Mouse (Mus musculus) midbrain, embryonic 13.5 days (tissue): ENCODE results near the gene Lrrc73. TPM values are rescaled to one million over a fixed set of nuclear protein-coding genes. Genes with fewer than 3 reads are reported as not detected.

Experiments
- ATAC-seq: fragments of 200-750 bp; cut with Nextera tagmentation; 2 replicates; pipeline ENCODE4 v1.8.0; 2017; ENCODE audit warnings: mild to moderate bottlenecking, moderate TSS enrichment, moderate library complexity
- H3K27ac ChIP-seq: fragments of 300-500 bp; sonication (generic); 2 replicates; pipeline ENCODE4 v1.5.1; 2015; ENCODE audit warnings: inconsistent platforms, mild to moderate bottlenecking, moderate library complexity
- H3K27me3 ChIP-seq: fragments of 300-500 bp; sonication (generic); 2 replicates; pipeline ENCODE4 v1.6.1; 2015; ENCODE audit warnings: mild to moderate bottlenecking, inconsistent platforms
- H3K36me3 ChIP-seq: fragments of 300-500 bp; sonication (generic); 2 replicates; pipeline ENCODE4 v1.6.1; 2015; ENCODE audit warnings: mild to moderate bottlenecking, inconsistent platforms
- H3K4me1 ChIP-seq: fragments of 300-500 bp; sonication (generic); replicated peaks from 2 replicates; pipeline ENCODE4 v1.6.1; 2015; ENCODE audit warnings: inconsistent platforms
- H3K4me2 ChIP-seq: fragments of 300-500 bp; sonication (generic); replicated peaks from 2 replicates; pipeline ENCODE4 v1.6.1; 2015; ENCODE audit warnings: moderate library complexity, mild to moderate bottlenecking, inconsistent platforms
- H3K4me3 ChIP-seq: fragments of 300-500 bp; sonication (generic); replicated peaks from 2 replicates; pipeline ENCODE4 v1.5.1; 2015; ENCODE audit warnings: mild to moderate bottlenecking, inconsistent platforms
- H3K9ac ChIP-seq: fragments of 300-500 bp; sonication (generic); replicated peaks from 2 replicates; pipeline ENCODE4 v1.6.1; 2015; ENCODE audit warnings: mild to moderate bottlenecking, inconsistent platforms
- H3K9me3 ChIP-seq: fragments of 300-500 bp; sonication (generic); 2 replicates; pipeline ENCODE4 v1.6.1; 2016; ENCODE audit warnings: mild to moderate bottlenecking, inconsistent platforms
- WGBS: fragments of 180-500 bp; shearing (Covaris S2); methylation state at CpG from one replicate; pipeline ENCODE4 v1.1.7; 2015; 5-methylcytosine and 5-hydroxymethylcytosine counted together
- microRNA counts: library from miRNA; unstranded; fragments of <30 nt; microRNA quantifications from one replicate; lab custom pipeline; 2016
- microRNA-seq: library from miRNA; unstranded; fragments of <30 nt; microRNA quantifications from one replicate; pipeline ENCODE4, GENCODE M21; 2016
- polyA plus RNA-seq: library from polyadenylated mRNA; unstranded; fragments of >200 nt; fragmentation: Nextera tagmentation; extraction: Ambion mirVana; gene quantifications from 2 replicates; pipeline ENCODE4 v1.2.1, GENCODE M21; 2015

Gene Lrrc73
- polyA plus RNA-seq, 1 experiment from 2014 or later: 7.5 TPM

- peak; percentile 86 for ATAC-seq
- WGBS: under 1% methylated on average over 47 of the region's 48 CpGs
- Histone ChIP-seq H3K9ac (peak overlapping the region; percentile 80), H3K4me1 (peaks cover 19% of the 10 kb centered on the region), H3K36me3 (peaks cover 15% of the 10 kb centered on the region), H3K27ac (peak overlapping the region; percentile 68), H3K27me3 (peaks cover 64% of the 10 kb centered on the region), H3K4me2 (peak overlapping the region; percentile 99), H3K4me3 (peak overlapping the region; percentile 75), H3K9me3 (no peaks in the 10 kb centered on the region)
Measured at GRCm38 (mm10) chr17:46298220-46298913, 45.0 kb downstream of the Lrrc73 start.

- H3K27me3 ChIP-seq: peaks cover 35% of the 10 kb centered on the region
- no peak for ATAC-seq
Measured at GRCm38 (mm10) chr17:46301892-46302291, 48.6 kb downstream of the Lrrc73 start.

GRCm38 (mm10) chr17:46304184-46304583 lies 50.9 kb downstream of the Lrrc73 start:
- no peaks in the 10 kb centered on the region for H3K9me3 ChIP-seq
- ATAC-seq: no peak
- 91% methylated on average over 9 of the region's 9 CpGs for WGBS
- peaks cover under 1% of the 10 kb centered on the region; the same call in 1 of the 2 replicates for H3K4me1 ChIP-seq
- no peak overlapping the region for H3K4me3 ChIP-seq
- no peak overlapping the region for H3K9ac ChIP-seq
- H3K4me2 ChIP-seq: no peak overlapping the region
- H3K27ac ChIP-seq: no peak overlapping the region
- H3K36me3 ChIP-seq: peaks cover 49% of the 10 kb centered on the region
- H3K27me3 ChIP-seq: peaks cover 16% of the 10 kb centered on the region; the same call in 1 of the 2 replicates

More at GRCm38 (mm10) chr17:46301892-46302291, 48.6 kb downstream of the Lrrc73 start:
- H3K9ac ChIP-seq: no peak overlapping the region
- H3K4me3 ChIP-seq: no peak overlapping the region
- H3K9me3 ChIP-seq: no peaks in the 10 kb centered on the region
- no peak overlapping the region for H3K4me2 ChIP-seq
- H3K27ac ChIP-seq: no peak overlapping the region
- peaks cover 46% of the 10 kb centered on the region for H3K36me3 ChIP-seq
- 87% methylated on average over 12 of the region's 12 CpGs for WGBS
- H3K4me1 ChIP-seq: peaks cover 18% of the 10 kb centered on the region

MicroRNAs encoded within 50 kb of the gene (microRNA counts, 519-probe panel; counts per million panel counts)
- microRNA mmu-miR-693-3p (lab: Ali Mortazavi, UCI) (110 counts per million, percentile 56 among the panel's probes with 10 or more counts), microRNA mmu-miR-693-5p (lab: Ali Mortazavi, UCI) (110 counts per million, percentile 56 among the panel's probes with 10 or more counts)

Small RNAs within 50 kb of the gene (microRNA-seq; reads per million reads assigned to microRNA genes)
- gene Mir693: 0.62 reads per million

Other genes with a start within 250 kb of the Lrrc73 start
- 2.7 and 3.4 TPM in 2 replicates for gene Vegfa, start 221.2 kb upstream of the Lrrc73 start, polyA plus RNA-seq
- gene Mrps18a, start 142.5 kb upstream of the Lrrc73 start, polyA plus RNA-seq: 137 and 140 TPM in 2 replicates
- gene Rsph9, start 109.3 kb upstream of the Lrrc73 start, polyA plus RNA-seq: 25.5 and 26.9 TPM in 2 replicates
- 24.3 and 29.6 TPM in 2 replicates for gene Mad2l1bp, start 100.0 kb upstream of the Lrrc73 start, polyA plus RNA-seq
- 38.7 and 40.8 TPM in 2 replicates for gene Gtpbp2, start 92.5 kb upstream of the Lrrc73 start, polyA plus RNA-seq
- gene Polh, start 50.9 kb upstream of the Lrrc73 start, polyA plus RNA-seq: 9.4 and 10.1 TPM in 2 replicates
- gene Xpo5, start 50.7 kb upstream of the Lrrc73 start, polyA plus RNA-seq: 46.4 and 46.8 TPM in 2 replicates
- 92.8 and 99.0 TPM in 2 replicates for gene Polr1c, start 5.5 kb upstream of the Lrrc73 start, polyA plus RNA-seq
- 87.3 and 91.6 TPM in 2 replicates for gene Yipf3, start 5.5 kb upstream of the Lrrc73 start, polyA plus RNA-seq
- 31.3 and 37.2 TPM in 2 replicates for gene Tjap1, start 29.5 kb downstream of the Lrrc73 start, polyA plus RNA-seq
- 7.3 and 7.5 TPM in 2 replicates for gene Dlk2, start 43.9 kb downstream of the Lrrc73 start, polyA plus RNA-seq
- 9.1 and 9.8 TPM in 2 replicates for gene Abcc10, start 74.8 kb downstream of the Lrrc73 start, polyA plus RNA-seq
- gene Zfp318, start 130.2 kb downstream of the Lrrc73 start, polyA plus RNA-seq: 14.4 and 16.6 TPM in 2 replicates
- gene Crip3, start 175.4 kb downstream of the Lrrc73 start, polyA plus RNA-seq: 2.1 TPM in 2 replicates
- not detected in 2 replicates for gene Slc22a7, start 184.9 kb downstream of the Lrrc73 start, polyA plus RNA-seq
- 4.6 and 5.0 TPM in 2 replicates for gene Ttbk1, start 234.1 kb downstream of the Lrrc73 start, polyA plus RNA-seq
- 31.6 and 32.4 TPM in 2 replicates for gene Dnph1, start 243.2 kb downstream of the Lrrc73 start, polyA plus RNA-seq